Mouse (Mus musculus) heart, postnatal 10 days (tissue): Measurements from ENCODE around the gene Apln. TPM values are rescaled to one million over a fixed set of nuclear protein-coding genes. Genes with fewer than 3 reads are reported as not detected.
A peak's percentile ranks its signal among the peaks of the same experiment; 100 is the strongest.

ENCODE experiments used
- DNase-seq, 2 experiments: peaks; one replicate each; pipeline ENCODE4 v3.0.0; 2021
- intact Hi-C: fragments of 180-260 bp; cut with DNase I; formaldehyde crosslinking; loops from one replicate; pipeline ENCODE4 v1.15.1; 2025
- total RNA-seq, 2 experiments: library from RNA; stranded (reverse); gene quantifications; 2 replicates each; pipeline ENCODE4 v1.2.3; 2021

Gene Apln
- total RNA-seq, result 10 to 100 TPM; 28.2 to 30.5 TPM

GRCm38 (mm10) chrX:48034144-48035113 is at the start of gene Apln:
Gene Apln (minus strand): TSS chrX:48034853.
- peak; percentile 45 to 52 for DNase-seq
- intact Hi-C loops, result no loop called here

GRCm38 (mm10) chrX:48082364-48082763 is 47.7 kb upstream of the Apln start:
- intact Hi-C loops, result no loop called here
- DNase-seq, result no peak

- intact Hi-C loops, result no loop called here
- peak; percentile 22 to 25 for DNase-seq
These were observed 42.3 kb upstream of the Apln start for GRCm38 (mm10) chrX:48076806-48077425.

GRCm38 (mm10) chrX:48074691-48075090 is 40.0 kb upstream of the Apln start:
- DNase-seq, result no peak
- intact Hi-C loops, result no loop called here

GRCm38 (mm10) chrX:48072401-48072800 is 37.7 kb upstream of the Apln start:
- DNase-seq, result no peak
- intact Hi-C loops, result no loop called here

GRCm38 (mm10) chrX:48071961-48072360 is 37.3 kb upstream of the Apln start:
- DNase-seq, result no peak
- intact Hi-C loops, result no loop called here

GRCm38 (mm10) chrX:48066891-48067290 is 32.2 kb upstream of the Apln start:
- DNase-seq, result no peak
- intact Hi-C loops, result no loop called here

- intact Hi-C loops, result no loop called here
- no peak for DNase-seq
These were observed 29.7 kb upstream of the Apln start for GRCm38 (mm10) chrX:48064166-48064853.

- no peak for DNase-seq
- intact Hi-C loops, result no loop called here
These were observed 27.8 kb upstream of the Apln start for GRCm38 (mm10) chrX:48062481-48062880.

GRCm38 (mm10) chrX:48054186-48055015 is 19.7 kb upstream of the Apln start:
- DNase-seq, result peak; percentile 58 to 62
- intact Hi-C loops, result no loop called here

GRCm38 (mm10) chrX:48053743-48054142 is 19.1 kb upstream of the Apln start:
- DNase-seq, result no peak
- intact Hi-C loops, result no loop called here

- DNase-seq, result no peak
- intact Hi-C loops, result no loop called here
These were observed 11.7 kb upstream of the Apln start for GRCm38 (mm10) chrX:48046315-48046714.

GRCm38 (mm10) chrX:48044261-48044660 is 9.6 kb upstream of the Apln start:
- intact Hi-C loops, result no loop called here
- peak; percentile 6 to 17 for DNase-seq

GRCm38 (mm10) chrX:48042748-48043147 is 8.1 kb upstream of the Apln start:
- intact Hi-C loops, result no loop called here
- no peak for DNase-seq

- intact Hi-C loops, result no loop called here
- no peak for DNase-seq
These were observed 5.7 kb upstream of the Apln start for GRCm38 (mm10) chrX:48040379-48040778.

- DNase-seq, result no peak
- intact Hi-C loops, result no loop called here
These were observed 898 bp downstream of the Apln start for GRCm38 (mm10) chrX:48033766-48034143.

GRCm38 (mm10) chrX:48033024-48033423 is 1.6 kb downstream of the Apln start:
- DNase-seq, result peak; percentile 19 to 36
- intact Hi-C loops, result no loop called here

- no peak for DNase-seq
- intact Hi-C loops, result no loop called here
These were observed 2.8 kb downstream of the Apln start for GRCm38 (mm10) chrX:48031866-48032265.

- no peak for DNase-seq
- intact Hi-C loops, result no loop called here
These were observed 4.1 kb downstream of the Apln start for GRCm38 (mm10) chrX:48030593-48030992.

GRCm38 (mm10) chrX:48022811-48023210 is 11.8 kb downstream of the Apln start:
- DNase-seq, result no peak
- intact Hi-C loops, result no loop called here
